Mouse (Mus musculus): ENCODE measurements around the gene Shkbp1. TPM values are rescaled to one million over a fixed set of nuclear protein-coding genes. Genes with fewer than 3 reads are reported as not detected.

The Shkbp1 gene
- polyA plus RNA-seq, 1 experiment from 2014 or later = 31.2 TPM

GRCm38 (mm10) chr7:27333316-27333941 is 22.4 kb downstream of the Shkbp1 start:
- peak overlapping the region; percentile 93 for H3K27ac ChIP-seq (ENCODE audit: low read length)
- DNase-seq (ENCODE audit: low spot score) = peak; percentile 38
- peaks cover 14% of the 10 kb centered on the region for H3K4me1 ChIP-seq (ENCODE audit: insufficient read depth, low read depth, low read length)
- 1% methylated on average over 34 of the region's 77 CpGs for WGBS
- no peaks in the 10 kb centered on the region for H3K36me3 ChIP-seq (ENCODE audit: insufficient read depth, low read length)
- H3K9ac ChIP-seq (replicated peaks; ENCODE audit: low read depth) = peak overlapping the region; percentile 57
- H3K9me3 ChIP-seq (ENCODE audit: low read length) = no peaks in the 10 kb centered on the region
- peak overlapping the region; percentile 87 for H3K4me2 ChIP-seq (replicated peaks; ENCODE audit: low read depth, low read length)
- TF ChIP-seq EP300 (IDR thresholded peaks at IDR 0.05) (no peak), CTCF (IDR thresholded peaks at IDR 0.05) (peak; percentile 30)
- H3K27me3 ChIP-seq (replicated peaks; ENCODE audit: insufficient read depth, low read length) = peaks cover 18% of the 10 kb centered on the region
- peak overlapping the region; percentile 51 for H3K4me3 ChIP-seq (ENCODE audit: low read depth, low read length)
- no peak for ATAC-seq

- H3K9me3 ChIP-seq (ENCODE audit: low read length) = no peaks in the 10 kb centered on the region
- peaks cover 14% of the 10 kb centered on the region for H3K4me1 ChIP-seq (ENCODE audit: insufficient read depth, low read depth, low read length)
- DNase-seq (ENCODE audit: low spot score) (peak; percentile 95), ATAC-seq (peak; percentile 37)
- 1% methylated on average over 35 of the region's 39 CpGs for WGBS
- H3K4me2 ChIP-seq (replicated peaks; ENCODE audit: low read depth, low read length) = peak overlapping the region; percentile 87
- H3K36me3 ChIP-seq (ENCODE audit: insufficient read depth, low read length) = no peaks in the 10 kb centered on the region
- H3K27ac ChIP-seq (ENCODE audit: low read length) = peak overlapping the region; percentile 93
- peak overlapping the region; percentile 57 for H3K9ac ChIP-seq (replicated peaks; ENCODE audit: low read depth)
- peak overlapping the region; percentile 51 for H3K4me3 ChIP-seq (ENCODE audit: low read depth, low read length)
- peak; percentile 7; the same call in 1 of the 2 replicates for TF ChIP-seq EP300 (IDR thresholded peaks at IDR 0.05)
- TF ChIP-seq CTCF (IDR thresholded peaks at IDR 0.05) = peak; percentile 87
- peaks cover 15% of the 10 kb centered on the region for H3K27me3 ChIP-seq (replicated peaks; ENCODE audit: insufficient read depth, low read length)
Observed at GRCm38 (mm10) chr7:27332353-27333199, 23.2 kb downstream of the Shkbp1 start.

DNA sequence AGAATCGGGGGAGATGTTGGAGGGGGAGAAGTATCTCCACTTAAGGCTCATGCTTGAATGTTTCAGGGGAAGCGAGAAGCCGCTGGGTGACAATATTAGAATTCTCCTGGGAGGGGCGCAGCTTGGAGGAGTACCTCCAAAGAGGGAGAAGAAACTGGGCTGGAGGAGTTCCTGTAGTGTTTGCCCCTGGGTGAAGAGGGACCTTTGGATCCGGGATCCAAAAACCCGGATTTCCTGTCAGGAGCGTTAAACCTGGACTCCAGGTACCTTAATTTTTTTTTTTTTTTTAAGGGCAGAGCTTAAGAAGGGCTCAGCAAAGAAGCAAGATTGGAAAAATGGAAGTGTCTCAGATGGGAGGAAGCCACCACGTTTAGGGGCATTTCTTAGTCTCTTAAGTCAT is 24.0 kb downstream of the Shkbp1 start:
- TF ChIP-seq EP300 (IDR thresholded peaks at IDR 0.05) (no peak), CTCF (IDR thresholded peaks at IDR 0.05) (no peak)
- Histone ChIP-seq H3K27ac (ENCODE audit: low read length) (peak overlapping the region; percentile 93), H3K9ac (replicated peaks; ENCODE audit: low read depth) (peak overlapping the region; percentile 19), H3K36me3 (ENCODE audit: insufficient read depth, low read length) (no peaks in the 10 kb centered on the region), H3K4me3 (ENCODE audit: low read depth, low read length) (peak overlapping the region; percentile 51), H3K27me3 (replicated peaks; ENCODE audit: insufficient read depth, low read length) (peaks cover 9% of the 10 kb centered on the region), H3K9me3 (ENCODE audit: low read length) (no peaks in the 10 kb centered on the region), H3K4me2 (replicated peaks; ENCODE audit: low read depth, low read length) (peak overlapping the region; percentile 87), H3K4me1 (ENCODE audit: insufficient read depth, low read depth, low read length) (peaks cover 14% of the 10 kb centered on the region)
- DNase-seq (ENCODE audit: low spot score) = peak; percentile 79
- 2% methylated on average over 8 of the region's 8 CpGs for WGBS
- no peak for ATAC-seq

DNA sequence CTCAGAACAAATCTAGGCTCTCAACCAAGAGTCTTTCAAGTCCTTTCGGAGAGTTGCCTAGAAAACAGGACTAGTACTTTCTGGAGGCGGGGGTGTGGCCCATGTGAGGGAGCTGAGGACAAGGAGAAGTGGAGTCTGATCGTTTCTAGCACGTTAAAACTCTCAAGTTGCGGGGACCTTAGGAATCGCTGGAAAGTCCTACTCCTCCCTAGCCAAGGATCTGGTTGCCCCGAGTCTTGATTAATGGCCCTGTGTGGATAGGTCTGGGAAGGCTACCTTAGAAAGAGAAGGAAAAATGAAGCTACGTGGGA is 24.3 kb downstream of the Shkbp1 start:
- H3K4me1 ChIP-seq (ENCODE audit: insufficient read depth, low read depth, low read length) = peaks cover 14% of the 10 kb centered on the region
- peak; percentile 90 for DNase-seq (ENCODE audit: low spot score)
- H3K9me3 ChIP-seq (ENCODE audit: low read length) = no peaks in the 10 kb centered on the region
- no peak for TF ChIP-seq CTCF (IDR thresholded peaks at IDR 0.05)
- no peak for TF ChIP-seq EP300 (IDR thresholded peaks at IDR 0.05)
- no peaks in the 10 kb centered on the region for H3K36me3 ChIP-seq (ENCODE audit: insufficient read depth, low read length)
- H3K4me3 ChIP-seq (ENCODE audit: low read depth, low read length) = peak overlapping the region; percentile 51
- ATAC-seq = no peak
- H3K9ac ChIP-seq (replicated peaks; ENCODE audit: low read depth) = peak overlapping the region; percentile 19; the same call in 1 of the 2 replicates
- H3K4me2 ChIP-seq (replicated peaks; ENCODE audit: low read depth, low read length) = peak overlapping the region; percentile 87
- H3K27me3 ChIP-seq (replicated peaks; ENCODE audit: insufficient read depth, low read length) = peaks cover 5% of the 10 kb centered on the region
- peak overlapping the region; percentile 93 for H3K27ac ChIP-seq (ENCODE audit: low read length)
- WGBS = 0% methylated on average over 8 of the region's 8 CpGs

GRCm38 (mm10) chr7:27330709-27331540 is 24.9 kb downstream of the Shkbp1 start:
- ATAC-seq (peak; percentile 78), DNase-seq (ENCODE audit: low spot score) (peak; percentile 100)
- Histone ChIP-seq H3K27me3 (replicated peaks; ENCODE audit: insufficient read depth, low read length) (no peaks in the 10 kb centered on the region), H3K27ac (ENCODE audit: low read length) (peak overlapping the region; percentile 93), H3K4me1 (ENCODE audit: insufficient read depth, low read depth, low read length) (peaks cover 16% of the 10 kb centered on the region), H3K4me3 (ENCODE audit: low read depth, low read length) (peak overlapping the region; percentile 51), H3K9ac (replicated peaks; ENCODE audit: low read depth) (peak overlapping the region; percentile 19; the same call in 1 of the 2 replicates), H3K36me3 (ENCODE audit: insufficient read depth, low read length) (no peaks in the 10 kb centered on the region), H3K4me2 (replicated peaks; ENCODE audit: low read depth, low read length) (peak overlapping the region; percentile 87), H3K9me3 (ENCODE audit: low read length) (no peaks in the 10 kb centered on the region)
- WGBS = 1% methylated on average over 38 of the region's 39 CpGs
- TF ChIP-seq CTCF (IDR thresholded peaks at IDR 0.05) = peak; percentile 22; the same call in 1 of the 2 replicates
- TF ChIP-seq EP300 (IDR thresholded peaks at IDR 0.05) = peak; percentile 94
